In the genomic region with DNA sequence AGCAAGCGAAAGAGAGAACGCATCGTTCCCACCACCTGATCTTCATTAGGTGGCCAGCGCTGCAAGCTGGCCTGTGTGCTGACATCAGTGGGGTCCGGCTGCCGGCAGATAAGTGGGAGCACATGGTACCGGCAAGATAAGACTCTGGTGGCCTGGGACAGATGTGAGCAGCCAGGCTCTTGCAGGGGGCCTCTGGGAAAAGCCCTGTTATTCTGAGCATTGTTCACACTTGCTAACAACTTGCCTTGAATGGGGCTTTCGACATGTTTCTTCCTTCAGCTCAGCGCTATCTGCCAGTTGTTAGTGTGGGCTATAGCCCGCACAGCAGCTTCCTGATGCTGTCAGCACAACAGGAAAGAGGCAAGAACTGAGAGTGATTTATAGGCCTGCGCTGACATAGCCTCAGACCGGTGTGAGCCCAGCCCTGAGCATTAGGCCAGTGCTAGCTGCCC, we compare ENCODE assay signal across 11 mouse cellular contexts. TPM values are rescaled to one million over a fixed set of nuclear protein-coding genes. Genes with fewer than 3 reads are reported as not detected.
A peak's percentile ranks its signal among the peaks of the same experiment; 100 is the strongest.
DNase-seq lines count a peak whose midpoint lies in the region; ATAC-seq and TF ChIP-seq lines count a peak whose summit lies in the region.
"Had no signal": no experiment of that assay in that cellular context is flagged by ENCODE, and none has a peak within 500 bp of the region (broad histone marks: within the 10 kb centered on the region; RNA-seq: fewer than 3 reads in every experiment).

No protein-coding gene starts in this region.

- H3K4me3 ChIP-seq in thymus, adult 2 months (ENCODE audit: control insufficient read depth, insufficient read depth, low read length), result no peak overlapping the region
- H3K4me3 ChIP-seq in embryonic facial prominence, embryonic 14.5 days (ENCODE audit: low read depth, low read length), result no peak overlapping the region
- H3K4me3 ChIP-seq in midbrain, embryonic 11.5 days (ENCODE audit: low read depth, low read length), result no peak overlapping the region
- H3K4me3 ChIP-seq in forebrain, embryonic 16.5 days (replicated peaks; ENCODE audit: low read length), result no peak overlapping the region
- H3K4me3 ChIP-seq: heart, adult 2 months; midbrain, embryonic 12.5 days had no signal

- peaks cover 14% of the 10 kb centered on the region for H3K4me1 ChIP-seq in thymus, adult 2 months (replicated peaks; ENCODE audit: control insufficient read depth, insufficient read depth, low read length)
- peaks cover 3% of the 10 kb centered on the region; the same call in 1 of the 2 replicates for H3K4me1 ChIP-seq in embryonic facial prominence, embryonic 14.5 days (ENCODE audit: control insufficient read depth, insufficient read depth, low read length)
- no peaks in the 10 kb centered on the region for H3K4me1 ChIP-seq in midbrain, embryonic 11.5 days (ENCODE audit: control insufficient read depth, insufficient read depth, low read length)
- no peaks in the 10 kb centered on the region for H3K4me1 ChIP-seq in forebrain, embryonic 16.5 days (replicated peaks; ENCODE audit: control insufficient read depth, insufficient read depth, low read length)
- H3K4me1 ChIP-seq: midbrain, embryonic 12.5 days had no signal

- no peaks in the 10 kb centered on the region for H3K9me3 ChIP-seq in embryonic facial prominence, embryonic 14.5 days (ENCODE audit: control insufficient read depth, low read length)
- H3K9me3 ChIP-seq in midbrain, embryonic 11.5 days (ENCODE audit: control insufficient read depth, low read length), result no peaks in the 10 kb centered on the region
- no peaks in the 10 kb centered on the region for H3K9me3 ChIP-seq in forebrain, embryonic 16.5 days (ENCODE audit: control insufficient read depth, low read length)
- H3K9me3 ChIP-seq: midbrain, embryonic 12.5 days had no signal

- H3K9ac ChIP-seq in embryonic facial prominence, embryonic 14.5 days (ENCODE audit: low read depth, low read length), result no peak overlapping the region
- no peak overlapping the region for H3K9ac ChIP-seq in midbrain, embryonic 11.5 days (ENCODE audit: low read length)
- H3K9ac ChIP-seq in forebrain, embryonic 16.5 days (replicated peaks; ENCODE audit: low read depth, low read length), result no peak overlapping the region
- H3K9ac ChIP-seq: midbrain, embryonic 12.5 days had no signal

- no peak overlapping the region for H3K4me2 ChIP-seq in embryonic facial prominence, embryonic 14.5 days (ENCODE audit: low read depth, low read length)
- H3K4me2 ChIP-seq in midbrain, embryonic 11.5 days, result no peak overlapping the region
- H3K4me2 ChIP-seq in forebrain, embryonic 16.5 days (ENCODE audit: low read length), result no peak overlapping the region
- H3K4me2 ChIP-seq: midbrain, embryonic 12.5 days had no signal

- H3K36me3 ChIP-seq in thymus, adult 2 months (ENCODE audit: control insufficient read depth, insufficient read depth, low read length), result no peaks in the 10 kb centered on the region
- no peaks in the 10 kb centered on the region for H3K36me3 ChIP-seq in embryonic facial prominence, embryonic 14.5 days (ENCODE audit: control insufficient read depth, insufficient read depth, low read length)
- H3K36me3 ChIP-seq in midbrain, embryonic 11.5 days (ENCODE audit: control insufficient read depth, insufficient read depth, low read length), result no peaks in the 10 kb centered on the region
- no peaks in the 10 kb centered on the region for H3K36me3 ChIP-seq in forebrain, embryonic 16.5 days (ENCODE audit: control insufficient read depth, insufficient read depth)
- H3K36me3 ChIP-seq: midbrain, embryonic 12.5 days had no signal

- H3K27ac ChIP-seq in thymus, adult 2 months (ENCODE audit: control insufficient read depth, insufficient read depth, low read length), result no peak overlapping the region
- H3K27ac ChIP-seq in embryonic facial prominence, embryonic 14.5 days (replicated peaks; ENCODE audit: low read depth, low read length), result no peak overlapping the region
- H3K27ac ChIP-seq in midbrain, embryonic 11.5 days (ENCODE audit: low read depth, low read length), result no peak overlapping the region
- H3K27ac ChIP-seq in forebrain, embryonic 16.5 days (ENCODE audit: low read length), result no peak overlapping the region
- H3K27ac ChIP-seq: heart, adult 2 months; midbrain, embryonic 12.5 days had no signal

- no peak for TF ChIP-seq CTCF in thymus, adult 2 months (IDR thresholded peaks at IDR 0.05; ENCODE audit: borderline replicate concordance, control insufficient read depth, extremely low read depth, insufficient read depth, low read length, poor library complexity)

- ATAC-seq in embryonic facial prominence, embryonic 14.5 days (ENCODE audit: low read depth), result no peak
- no peak for ATAC-seq in midbrain, embryonic 11.5 days (ENCODE audit: low FRiP score)
- ATAC-seq in forebrain, embryonic 16.5 days, result no peak

- TF ChIP-seq POLR2A in thymus, adult 2 months (IDR thresholded peaks at IDR 0.05; ENCODE audit: control insufficient read depth, extremely low read depth, insufficient read depth, low read length, poor library complexity), result no peak

- H3K27me3 ChIP-seq in thymus, adult 2 months (ENCODE audit: control insufficient read depth, insufficient read depth, low read length), result no peaks in the 10 kb centered on the region
- H3K27me3 ChIP-seq in embryonic facial prominence, embryonic 14.5 days (replicated peaks; ENCODE audit: control insufficient read depth, insufficient read depth, low read length), result no peaks in the 10 kb centered on the region
- H3K27me3 ChIP-seq in midbrain, embryonic 11.5 days (ENCODE audit: control insufficient read depth, insufficient read depth, low read length), result no peaks in the 10 kb centered on the region
- H3K27me3 ChIP-seq in forebrain, embryonic 16.5 days (replicated peaks; ENCODE audit: control insufficient read depth, insufficient read depth, low read length), result no peaks in the 10 kb centered on the region
- H3K27me3 ChIP-seq: midbrain, embryonic 12.5 days had no signal

- DNase-seq in thymus, adult 2 months, result peak; percentile 11
- DNase-seq in thymus, adult 18-20 months, result no peak
- peak; percentile 36 for DNase-seq in embryonic facial prominence, embryonic 14.5 days (ENCODE audit: low spot score)
- peak; percentile 85 for DNase-seq in liver
- peak; percentile 47 for DNase-seq in thymus, postnatal 4 days
- no peak for DNase-seq in gastrocnemius, adult 18-20 months (ENCODE audit: low spot score)
- DNase-seq in midbrain, embryonic 11.5 days (ENCODE audit: low spot score, missing footprints), result no peak
- DNase-seq: adrenal gland, adult 2 months had no signal

- 35% methylated on average over 12 of the region's 12 CpGs for WGBS in thymus, adult 2 months
- WGBS in embryonic facial prominence, embryonic 14.5 days, result 24% methylated on average over 12 of the region's 12 CpGs
- 76% methylated on average over 12 of the region's 12 CpGs for WGBS in midbrain, embryonic 11.5 days
- WGBS in forebrain, embryonic 16.5 days, result 88% methylated on average over 12 of the region's 12 CpGs

RNA-seq across cellular contexts. Expression of a gene that starts 57.9 kb away (rescaled TPM):
- 87.4 and 128 TPM in 2 replicates for polyA plus RNA-seq in thymus, adult 2 months (2012; rRNA removed)
- 13.7 and 13.9 TPM in 2 replicates for polyA plus RNA-seq in embryonic facial prominence, embryonic 14.5 days (2014; fragmentation: Nextera tagmentation; extraction: Ambion mirVana)
- total RNA-seq in gastrocnemius, adult 18-20 months (2021), result 1 to 10 TPM; 2.5 to 3.8 TPM
- polyA plus RNA-seq in midbrain, embryonic 11.5 days (2014; fragmentation: Nextera tagmentation; extraction: Ambion mirVana), result 0.93 and 0.97 TPM in 2 replicates
- 0.48 and 0.52 TPM in 2 replicates for polyA plus RNA-seq in forebrain, embryonic 16.5 days (2015; fragmentation: Nextera tagmentation; extraction: Ambion mirVana)

Comparison
In these comparisons a context has a peak if more than half of its experiments do, and no peak if none do; other contexts are left out.
1. DNase-seq: peak in thymus, adult 2 months (single experiment), embryonic facial prominence, embryonic 14.5 days (single experiment), liver (single experiment) and thymus, postnatal 4 days (single experiment); none in thymus, adult 18-20 months (0 of 2), gastrocnemius, adult 18-20 months (single experiment) and midbrain, embryonic 11.5 days (single experiment).